Mouse (Mus musculus) forebrain, embryonic 14.5 days (tissue): ENCODE data around the gene Manbal. TPM values are rescaled to one million over a fixed set of nuclear protein-coding genes. Genes with fewer than 3 reads are reported as not detected.

Experiments used
- ATAC-seq: fragments of 200-750 bp; cut with Nextera tagmentation; 2 replicates; pipeline ENCODE4 v1.8.0; 2017; ENCODE audit warnings: mild to moderate bottlenecking, moderate library complexity
- DNase-seq: peaks from one replicate; pipeline ENCODE4 v3.0.0-alpha.2; 2015; ENCODE audit warnings: low spot score
- H3K27ac ChIP-seq: fragments of 300-500 bp; sonication (generic); 2 replicates; pipeline ENCODE4 v1.5.1; 2014; ENCODE audit warnings: low read depth, mild to moderate bottlenecking, control low read depth, low read length, moderate library complexity
- H3K27me3 ChIP-seq: fragments of 300-500 bp; sonication (generic); replicated peaks from 2 replicates; pipeline ENCODE4 v1.6.1; 2014; ENCODE audit warnings: low read length, control low read depth, mixed read lengths; ENCODE audit not compliant: control insufficient read depth, insufficient read depth
- H3K36me3 ChIP-seq: fragments of 300-500 bp; sonication (generic); 2 replicates; pipeline ENCODE4 v1.6.1; 2014; ENCODE audit warnings: low read length, control low read depth; ENCODE audit not compliant: control insufficient read depth, insufficient read depth
- H3K4me1 ChIP-seq: fragments of 300-500 bp; sonication (generic); 2 replicates; pipeline ENCODE4 v1.6.1; 2014; ENCODE audit warnings: antibody characterized with exemption, low read length, control low read depth; ENCODE audit not compliant: control insufficient read depth, insufficient read depth
- H3K4me2 ChIP-seq: fragments of 300-500 bp; sonication (generic); 2 replicates; pipeline ENCODE4 v1.6.1; 2014; ENCODE audit warnings: mild to moderate bottlenecking, control low read depth, low read length
- H3K4me3 ChIP-seq: fragments of 300-500 bp; sonication (generic); 2 replicates; pipeline ENCODE4 v1.5.1; 2014; ENCODE audit warnings: low read depth, low read length, control low read depth
- H3K9ac ChIP-seq: fragments of 300-500 bp; sonication (generic); 2 replicates; pipeline ENCODE4 v1.6.1; 2014; ENCODE audit warnings: mild to moderate bottlenecking, low read length, control low read depth, moderate library complexity
- H3K9me3 ChIP-seq: fragments of 300-500 bp; sonication (generic); replicated peaks from 2 replicates; pipeline ENCODE4 v1.6.1; 2016; ENCODE audit warnings: low read length, control low read depth, mixed read lengths; ENCODE audit not compliant: control insufficient read depth
- WGBS: fragments of 180-500 bp; shearing (Covaris S2); extraction: QIAGEN DNeasy Blood & Tissue Kit; methylation state at CpG from one replicate; pipeline ENCODE4 v1.1.7; 2014; 5-methylcytosine and 5-hydroxymethylcytosine counted together
- polyA plus RNA-seq: library from polyadenylated mRNA; unstranded; fragments of >200 nt; fragmentation: Nextera tagmentation; extraction: Ambion mirVana; gene quantifications from 2 replicates; pipeline ENCODE4 v1.2.1, GENCODE M21; 2014

The Manbal gene
- polyA plus RNA-seq, 1 experiment from 2014 or later: 78.5 TPM

DNA sequence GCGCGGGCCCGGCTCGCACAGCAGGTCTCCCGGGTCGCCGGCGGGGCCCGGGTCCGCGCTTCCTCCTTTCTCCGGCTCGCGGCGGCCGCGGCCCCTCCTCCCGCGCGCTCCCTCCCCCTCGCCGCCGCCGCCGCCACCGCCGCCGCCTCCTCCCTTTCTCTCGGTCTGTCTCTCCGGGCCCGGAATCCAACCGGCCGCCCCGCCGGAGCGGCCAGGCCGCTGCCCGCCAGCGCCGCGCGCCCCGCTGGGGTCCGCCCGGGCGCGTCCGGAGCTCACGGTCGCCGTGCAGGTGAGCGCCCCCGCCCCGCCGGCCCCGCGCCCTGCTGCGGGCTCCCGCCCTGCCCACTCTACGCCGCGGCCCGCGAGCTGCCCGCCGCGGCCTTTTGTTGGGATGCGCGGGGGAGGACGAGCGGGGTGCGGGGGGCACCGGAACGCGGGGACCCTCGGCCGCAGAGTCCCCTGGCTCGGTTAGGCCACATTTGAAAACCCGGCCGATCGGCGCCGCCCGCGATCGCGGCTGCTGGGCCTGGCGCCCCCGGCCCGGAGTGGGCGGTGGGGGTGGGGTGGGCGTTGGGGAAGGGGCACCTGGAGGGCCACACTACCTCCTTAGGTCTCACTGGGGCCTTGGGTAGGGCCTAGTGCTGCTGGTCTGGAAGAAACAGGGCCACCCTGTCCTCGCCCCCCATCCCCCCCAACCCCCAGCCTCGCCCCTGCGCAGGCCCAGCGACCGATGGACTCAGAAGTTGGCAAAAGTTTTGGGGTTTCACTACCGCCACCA, 56.9 kb downstream of the Manbal start:
- peak; percentile 32 for DNase-seq
- Histone ChIP-seq H3K4me3 (peak overlapping the region; percentile 84), H3K27ac (peak overlapping the region; percentile 95), H3K4me1 (peaks cover 22% of the 10 kb centered on the region), H3K4me2 (peak overlapping the region; percentile 87), H3K9me3 (no peaks in the 10 kb centered on the region), H3K36me3 (0 out of 2 replicates have a peak, but pooled peaks cover 8% of the 10 kb centered on the region), H3K9ac (peak overlapping the region; percentile 99), H3K27me3 (no peaks in the 10 kb centered on the region)
- WGBS: 1% methylated on average over 65 of the region's 98 CpGs
- peak; percentile 40 for ATAC-seq

DNA sequence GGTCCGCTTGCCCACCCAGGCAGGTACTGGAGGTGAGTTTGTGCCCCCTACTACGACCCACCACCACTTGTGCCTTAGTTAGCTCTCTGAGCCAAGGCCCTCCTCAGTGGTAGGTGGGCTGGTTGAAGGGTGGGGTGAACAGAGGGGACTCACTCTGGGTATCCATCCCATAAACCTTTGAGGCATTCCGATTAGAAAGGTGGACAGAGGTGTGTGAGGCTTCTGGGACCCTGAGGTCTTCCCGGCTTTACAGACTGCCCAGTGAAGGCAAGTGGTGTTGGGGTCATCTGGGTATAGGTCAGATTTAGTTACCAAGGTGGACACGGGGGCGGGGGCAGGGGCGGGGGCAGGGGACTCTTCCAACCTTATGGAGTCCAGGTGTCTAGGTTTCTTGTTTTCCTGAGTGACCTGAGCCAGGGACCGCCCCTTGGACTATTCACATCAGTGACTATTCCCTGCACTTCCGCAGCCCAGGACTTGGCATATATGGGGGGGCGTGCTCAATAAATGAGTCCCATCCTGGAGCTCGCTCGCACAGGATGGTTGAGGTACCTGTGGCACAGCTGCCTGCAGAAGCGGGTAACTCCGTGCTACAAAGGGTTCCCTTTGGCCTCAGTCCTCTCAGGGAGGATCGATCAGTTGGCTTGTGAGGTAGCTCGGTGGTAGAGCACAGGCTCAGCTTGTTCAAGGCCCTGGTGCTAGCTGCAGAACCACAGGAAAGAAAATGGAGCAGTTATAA, 57.7 kb downstream of the Manbal start:
- H3K4me3 ChIP-seq: peak overlapping the region; percentile 84
- DNase-seq (no peak), ATAC-seq (peak; percentile 18)
- WGBS: 65% methylated on average over 16 of the region's 16 CpGs
- H3K27ac ChIP-seq: peak overlapping the region; percentile 95
- H3K9ac ChIP-seq: peak overlapping the region; percentile 99
- peaks cover 22% of the 10 kb centered on the region for H3K4me1 ChIP-seq
- H3K27me3 ChIP-seq: no peaks in the 10 kb centered on the region
- peak overlapping the region; percentile 87 for H3K4me2 ChIP-seq
- 0 out of 2 replicates have a peak, but pooled peaks cover 9% of the 10 kb centered on the region for H3K36me3 ChIP-seq
- no peaks in the 10 kb centered on the region for H3K9me3 ChIP-seq

DNA sequence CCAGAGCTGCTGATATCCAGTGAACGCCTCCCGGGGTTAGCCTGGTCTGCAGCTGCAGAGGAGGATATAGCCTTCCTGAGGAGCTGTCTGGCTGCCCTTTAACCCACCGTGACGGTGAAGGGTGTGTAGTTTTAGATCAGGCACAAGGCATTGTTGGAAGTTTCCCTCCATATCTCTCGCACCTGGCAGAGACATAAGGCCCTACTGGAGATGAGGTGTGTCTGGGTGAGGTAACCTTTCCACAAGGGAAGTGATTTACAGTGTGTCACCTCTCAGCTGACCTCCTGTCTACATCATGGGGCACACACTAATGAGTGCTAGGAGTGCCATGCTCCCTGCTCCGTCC, 58.2 kb downstream of the Manbal start:
- no peak for DNase-seq
- H3K27ac ChIP-seq: 0 out of 2 replicates have a peak overlapping the region, but pooled peaks have one; percentile 1
- H3K27me3 ChIP-seq: no peaks in the 10 kb centered on the region
- H3K4me3 ChIP-seq: no peak overlapping the region
- peaks cover 23% of the 10 kb centered on the region for H3K4me1 ChIP-seq
- WGBS: 82% methylated on average over 6 of the region's 6 CpGs
- 0 out of 2 replicates have a peak, but pooled peaks cover 12% of the 10 kb centered on the region for H3K36me3 ChIP-seq
- no peak for ATAC-seq
- peak overlapping the region; percentile 87 for H3K4me2 ChIP-seq
- no peaks in the 10 kb centered on the region for H3K9me3 ChIP-seq
- H3K9ac ChIP-seq: no peak overlapping the region

DNA sequence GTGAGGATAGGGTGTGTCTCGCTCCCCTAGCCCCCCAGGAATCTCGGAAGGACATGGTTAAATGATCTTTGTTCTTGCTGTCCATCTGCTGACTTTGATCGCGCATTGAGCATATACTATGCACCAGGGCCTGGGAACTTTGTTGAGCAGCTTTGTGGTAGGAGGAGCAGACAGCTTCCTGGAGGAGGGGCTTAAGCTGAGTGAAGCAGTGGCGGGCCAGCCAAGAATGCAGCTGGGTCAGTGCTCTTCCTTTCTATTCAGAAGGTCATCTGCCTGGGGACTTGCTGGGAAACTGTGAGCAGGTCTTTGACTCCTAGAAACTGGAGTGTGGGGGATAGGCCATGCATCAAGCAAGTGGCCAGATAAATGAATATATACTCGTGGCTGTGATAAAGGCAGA, 58.8 kb downstream of the Manbal start:
- Histone ChIP-seq H3K9me3 (no peaks in the 10 kb centered on the region), H3K4me1 (peaks cover 29% of the 10 kb centered on the region), H3K27me3 (no peaks in the 10 kb centered on the region), H3K36me3 (0 out of 2 replicates have a peak, but pooled peaks cover 13% of the 10 kb centered on the region), H3K4me2 (peak overlapping the region; percentile 87; the same call in 1 of the 2 replicates), H3K27ac (0 out of 2 replicates have a peak overlapping the region, but pooled peaks have one; percentile 33), H3K9ac (no peak overlapping the region), H3K4me3 (no peak overlapping the region)
- DNase-seq (peak; percentile 27), ATAC-seq (no peak)
- WGBS: 83% methylated on average over 6 of the region's 6 CpGs

DNA sequence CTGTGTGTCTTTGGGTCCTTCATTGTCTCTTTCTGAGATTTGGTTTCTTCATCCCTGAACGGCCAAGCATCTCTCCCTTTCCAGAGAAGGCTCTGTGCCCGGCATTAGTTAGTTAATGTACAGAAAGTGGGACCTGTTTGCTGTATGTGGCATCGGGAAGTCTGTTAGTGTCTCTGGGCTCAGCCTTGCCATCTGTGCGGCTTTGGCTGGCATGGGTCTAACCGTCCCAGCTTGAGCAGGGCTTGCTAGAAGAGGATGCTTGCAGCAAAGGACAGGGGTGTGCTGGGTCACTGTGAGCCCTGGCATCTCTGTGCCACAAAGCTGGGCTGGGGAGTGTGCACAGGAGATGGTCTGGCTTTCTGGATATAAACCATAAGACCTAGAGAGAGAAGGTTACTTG, 59.8 kb downstream of the Manbal start:
- no peak for DNase-seq
- 0 out of 2 replicates have a peak overlapping the region, but pooled peaks have one; percentile 29 for H3K27ac ChIP-seq
- no peaks in the 10 kb centered on the region for H3K9me3 ChIP-seq
- H3K9ac ChIP-seq: peak overlapping the region; percentile 6; the same call in 1 of the 2 replicates
- peaks cover 21% of the 10 kb centered on the region; the same call in 1 of the 2 replicates for H3K36me3 ChIP-seq
- WGBS: 81% methylated on average over 5 of the region's 5 CpGs
- peaks cover 39% of the 10 kb centered on the region for H3K4me1 ChIP-seq
- H3K4me2 ChIP-seq: 0 out of 2 replicates have a peak overlapping the region, but pooled peaks have one; percentile 10
- H3K4me3 ChIP-seq: no peak overlapping the region
- H3K27me3 ChIP-seq: no peaks in the 10 kb centered on the region
- no peak for ATAC-seq

DNA sequence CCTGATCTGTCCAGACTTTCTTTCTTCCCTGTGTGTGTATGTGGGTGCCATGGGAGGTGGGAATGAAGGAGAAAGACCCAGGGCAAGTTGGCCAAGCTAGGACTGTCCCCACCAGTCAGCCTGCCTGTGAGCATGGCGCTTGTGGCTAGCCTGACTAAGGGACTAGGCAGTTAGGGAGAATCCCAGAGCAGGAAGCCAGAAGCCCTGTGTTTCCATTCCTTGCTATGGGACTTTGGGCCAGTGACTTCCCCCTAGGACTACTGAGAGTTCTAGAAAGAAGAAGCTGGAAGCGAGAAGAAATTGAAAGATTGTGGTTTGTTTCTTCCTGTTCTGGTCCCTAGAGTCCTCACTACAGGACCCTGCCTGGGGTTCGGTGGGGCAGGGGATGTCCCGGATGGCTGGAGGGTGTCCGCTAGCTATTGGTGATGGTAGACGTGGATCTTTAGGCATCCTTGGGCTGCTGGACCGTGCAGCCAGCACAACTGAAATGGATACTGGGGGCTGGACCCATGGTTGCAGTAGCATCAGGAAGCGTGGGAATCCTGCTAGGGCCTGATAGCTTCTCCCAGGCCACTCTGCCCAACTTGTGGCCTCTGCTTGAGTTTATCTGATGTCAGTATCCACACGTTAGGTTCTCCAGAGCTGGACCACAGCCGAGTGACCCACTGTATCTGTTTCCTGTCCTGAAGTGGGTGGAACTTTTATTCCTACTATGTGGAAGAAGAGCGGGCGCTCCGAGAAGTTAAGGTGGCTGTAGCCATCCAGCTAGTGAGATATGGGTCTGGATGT, 61.2 kb downstream of the Manbal start:
- no peak overlapping the region for H3K9ac ChIP-seq
- no peaks in the 10 kb centered on the region for H3K27me3 ChIP-seq
- no peaks in the 10 kb centered on the region for H3K9me3 ChIP-seq
- 93% methylated on average over 13 of the region's 13 CpGs for WGBS
- no peak for ATAC-seq
- H3K4me3 ChIP-seq: no peak overlapping the region
- no peak for DNase-seq
- peaks cover 25% of the 10 kb centered on the region; the same call in 1 of the 2 replicates for H3K36me3 ChIP-seq
- no peak overlapping the region for H3K27ac ChIP-seq
- H3K4me1 ChIP-seq: peaks cover 46% of the 10 kb centered on the region
- no peak overlapping the region for H3K4me2 ChIP-seq

DNA sequence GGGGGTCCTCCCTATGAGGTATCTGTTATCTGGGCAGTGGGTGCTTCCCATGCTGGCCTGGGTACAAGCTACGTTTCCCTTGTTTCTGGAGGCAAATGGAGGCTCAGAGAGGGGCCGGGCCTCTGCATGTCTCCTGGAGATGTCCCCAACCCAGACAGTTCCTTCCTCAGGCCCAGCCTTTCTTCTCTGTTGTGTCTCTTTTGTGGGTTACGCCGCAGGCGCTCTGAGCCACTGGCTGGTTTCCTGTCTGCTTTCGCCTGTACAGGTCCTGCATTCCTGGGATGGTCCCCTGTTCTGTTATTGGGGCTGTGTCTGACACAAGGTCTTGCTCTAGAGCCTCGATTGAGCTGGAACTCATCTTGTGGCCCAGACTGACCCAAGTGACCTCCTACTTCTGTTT, 62.3 kb downstream of the Manbal start:
- Histone ChIP-seq H3K4me3 (no peak overlapping the region), H3K9ac (no peak overlapping the region), H3K4me1 (peaks cover 55% of the 10 kb centered on the region), H3K4me2 (no peak overlapping the region), H3K36me3 (peaks cover 30% of the 10 kb centered on the region), H3K27me3 (no peaks in the 10 kb centered on the region), H3K27ac (no peak overlapping the region), H3K9me3 (no peaks in the 10 kb centered on the region)
- DNase-seq (no peak), ATAC-seq (no peak)
- WGBS: 88% methylated on average over 7 of the region's 7 CpGs

DNA sequence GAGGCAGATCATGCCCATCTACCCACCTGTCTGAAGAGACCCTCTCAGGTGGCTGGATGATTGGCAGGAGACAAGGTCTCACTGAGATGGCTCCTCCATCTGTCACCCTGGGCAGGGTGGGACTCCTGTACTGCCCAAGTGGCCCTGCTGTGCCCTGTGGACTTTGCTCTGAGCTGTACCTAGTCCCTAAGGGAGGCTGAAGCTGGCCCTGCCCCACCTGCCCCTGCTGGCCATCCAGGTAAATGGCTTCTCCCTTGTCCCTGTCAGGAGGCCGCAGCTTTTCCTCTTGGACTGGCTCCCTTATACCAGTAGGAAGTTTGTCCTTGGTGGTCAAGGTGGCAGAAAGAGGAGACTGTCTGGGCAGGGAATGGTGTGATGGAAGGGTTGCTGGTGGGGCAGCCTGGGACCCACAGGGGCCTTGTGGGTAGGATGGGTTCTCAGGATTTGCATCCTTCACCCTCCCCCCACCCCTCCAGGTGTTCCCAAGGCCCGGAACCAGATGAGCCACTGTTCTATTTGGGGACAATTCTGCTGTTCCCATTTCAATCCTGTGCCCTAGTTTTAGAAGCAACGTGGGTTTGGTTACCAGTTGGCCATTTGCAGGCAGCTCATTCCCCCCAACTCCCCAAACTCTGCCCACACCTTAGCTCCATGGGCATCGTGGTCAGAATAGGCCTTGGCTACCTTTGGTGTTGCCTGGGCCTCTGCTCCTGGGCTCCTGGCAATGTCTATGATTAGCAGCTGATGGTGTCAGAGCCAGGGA, 63.5 kb downstream of the Manbal start:
- Histone ChIP-seq H3K4me2 (no peak overlapping the region), H3K4me3 (no peak overlapping the region), H3K36me3 (peaks cover 30% of the 10 kb centered on the region), H3K9me3 (no peaks in the 10 kb centered on the region), H3K4me1 (peaks cover 50% of the 10 kb centered on the region), H3K9ac (no peak overlapping the region; the same call in 1 of the 2 replicates), H3K27me3 (no peaks in the 10 kb centered on the region), H3K27ac (no peak overlapping the region; the same call in 1 of the 2 replicates)
- ATAC-seq (no peak), DNase-seq (no peak)
- WGBS: 82% methylated on average over 4 of the region's 4 CpGs
